Mouse (Mus musculus) MEL (cell line): ENCODE results near the gene Rtn3. TPM values are rescaled to one million over a fixed set of nuclear protein-coding genes. Genes with fewer than 3 reads are reported as not detected.

Source experiments
- DNase-seq: peaks from one replicate; pipeline ENCODE4 v3.0.0; 2011; ENCODE audit warnings: low read depth, low spot score
- H3K27ac ChIP-seq: 2 replicates; pipeline ENCODE4 v1.5.1; 2012; ENCODE audit warnings: low read depth, mild to moderate bottlenecking, control low read depth, low read length, moderate library complexity; ENCODE audit not compliant: control insufficient read depth
- H3K27me3 ChIP-seq, 2 experiments: fragments of 150-350 bp in 1 of 2; sonication (generic) in 1 of 2; 2 replicates each; pipeline ENCODE4 v1.6.1; 2012; ENCODE audit warnings: low read length in 2 of 2, mild to moderate bottlenecking in 2 of 2, improper control_type of control experiment in 1 of 2, moderate library complexity in 1 of 2; ENCODE audit not compliant: insufficient read depth in 2 of 2, control insufficient read depth in 1 of 2
- H3K36me3 ChIP-seq, 2 experiments: 2 replicates each; pipeline ENCODE4 v1.6.1; 2012 to 2014; ENCODE audit warnings: low read length in 2 of 2, improper control_type of control experiment in 1 of 2, inconsistent platforms in 1 of 2, mild to moderate bottlenecking in 1 of 2; ENCODE audit not compliant: insufficient read depth in 2 of 2, control insufficient read depth in 1 of 2
- H3K4me1 ChIP-seq, 2 experiments: fragments of 150-350 bp in 1 of 2; sonication (generic) in 1 of 2; 2 replicates each; pipeline ENCODE4 v1.6.1; 2012; ENCODE audit warnings: low read length in 2 of 2, improper control_type of control experiment in 1 of 2, mild to moderate bottlenecking in 1 of 2; ENCODE audit not compliant: insufficient read depth in 2 of 2, control insufficient read depth in 1 of 2
- H3K4me3 ChIP-seq, 2 experiments: fragments of 150-350 bp in 1 of 2; sonication (generic) in 1 of 2; 2 replicates each; pipeline ENCODE4 v1.5.1; 2012; ENCODE audit warnings: low read depth in 2 of 2, low read length in 2 of 2, mild to moderate bottlenecking in 2 of 2, moderate library complexity in 2 of 2, control low read depth in 1 of 2, improper control_type of control experiment in 1 of 2; ENCODE audit not compliant: control insufficient read depth in 1 of 2, insufficient read depth in 1 of 2
- H3K79me2 ChIP-seq: 2 replicates; pipeline ENCODE4 v1.6.1; 2012; ENCODE audit warnings: mild to moderate bottlenecking, low read length, moderate library complexity; ENCODE audit not compliant: control insufficient read depth, poor library complexity, insufficient read depth
- H3K9ac ChIP-seq: 2 replicates; pipeline ENCODE4 v1.6.1; 2012; ENCODE audit warnings: low read depth, mild to moderate bottlenecking, control low read depth, low read length, moderate library complexity; ENCODE audit not compliant: control insufficient read depth, poor library complexity, severe bottlenecking
- H3K9me3 ChIP-seq: fragments of 150-350 bp; sonication (generic); replicated peaks from 2 replicates; pipeline ENCODE4 v1.6.1; 2012; ENCODE audit warnings: mild to moderate bottlenecking, low read length, improper control_type of control experiment, moderate library complexity; ENCODE audit not compliant: insufficient read depth
- CHD1 ChIP-seq: IDR thresholded peaks from 2 replicates; pipeline ENCODE4 v1.6.1; 2012; ENCODE audit warnings: low read depth, mild to moderate bottlenecking, inconsistent platforms, low read length, improper control_type of control experiment
- CHD2 ChIP-seq: IDR thresholded peaks from 2 replicates; pipeline ENCODE4 v1.6.1; 2011; ENCODE audit warnings: low read length, improper control_type of control experiment
- CTCF ChIP-seq, 3 experiments: IDR thresholded peaks in 2 of 3; conservative IDR thresholded peaks in 1 of 3; 2 replicates each; pipeline ENCODE4 v1.5.1; 2011 to 2012; ENCODE audit warnings: low read length in 3 of 3, low read depth in 2 of 3, mild to moderate bottlenecking in 2 of 3, improper control_type of control experiment in 1 of 3, inconsistent platforms in 1 of 3, mixed read lengths in 1 of 3, moderate library complexity in 1 of 3; ENCODE audit not compliant: control insufficient read depth in 1 of 3, insufficient read depth in 1 of 3, poor library complexity in 1 of 3, severe bottlenecking in 1 of 3
- E2F4 ChIP-seq: IDR thresholded peaks from 2 replicates; pipeline ENCODE4 v1.6.1; 2011; ENCODE audit warnings: low read depth, low read length, improper control_type of control experiment, borderline replicate concordance
- EP300 ChIP-seq, 2 experiments: IDR thresholded peaks; 2 replicates each; pipeline ENCODE4 v1.6.1; 2011; ENCODE audit warnings: improper control_type of control experiment in 2 of 2, low read length in 2 of 2, low read depth in 1 of 2, mild to moderate bottlenecking in 1 of 2
- ETS1 ChIP-seq: IDR thresholded peaks from 2 replicates; pipeline ENCODE4 v1.6.1; 2012; ENCODE audit warnings: low read depth, mild to moderate bottlenecking, inconsistent platforms, low read length, improper control_type of control experiment, moderate library complexity
- MAX ChIP-seq: IDR thresholded peaks from 2 replicates; pipeline ENCODE4 v1.6.1; 2011; ENCODE audit warnings: low read length, improper control_type of control experiment
- MAZ ChIP-seq: IDR thresholded peaks from 2 replicates; pipeline ENCODE4 v1.6.1; 2012; ENCODE audit warnings: low read depth, mild to moderate bottlenecking, inconsistent platforms, low read length, improper control_type of control experiment
- MXI1 ChIP-seq: IDR thresholded peaks from 2 replicates; pipeline ENCODE4 v1.6.1; 2011; ENCODE audit warnings: mild to moderate bottlenecking, low read depth, low read length, improper control_type of control experiment
- MYB ChIP-seq: IDR thresholded peaks from 2 replicates; pipeline ENCODE4 v1.6.1; 2011; ENCODE audit warnings: mild to moderate bottlenecking, low read depth, low read length, improper control_type of control experiment
- MYC ChIP-seq: IDR thresholded peaks from 2 replicates; pipeline ENCODE4 v1.6.1; 2011; ENCODE audit warnings: low read depth, mild to moderate bottlenecking, low read length, improper control_type of control experiment, moderate library complexity
- NRF1 ChIP-seq: IDR thresholded peaks from 2 replicates; pipeline ENCODE4 v1.6.1; 2014; ENCODE audit warnings: low read depth, mild to moderate bottlenecking, inconsistent platforms, low read length, improper control_type of control experiment, moderate library complexity; ENCODE audit not compliant: poor library complexity, insufficient read depth, severe bottlenecking
- POLR2A ChIP-seq, 2 experiments: IDR thresholded peaks; 2 replicates each; pipeline ENCODE4 v1.6.1; 2011 to 2012; ENCODE audit warnings: low read length in 2 of 2, mild to moderate bottlenecking in 2 of 2, control low read depth in 1 of 2, improper control_type of control experiment in 1 of 2, low read depth in 1 of 2, moderate library complexity in 1 of 2; ENCODE audit not compliant: control insufficient read depth in 1 of 2, insufficient read depth in 1 of 2, poor library complexity in 1 of 2
- POLR2AphosphoS5 ChIP-seq: IDR thresholded peaks from 2 replicates; pipeline ENCODE4 v1.6.1; 2012; ENCODE audit warnings: low read depth, borderline replicate concordance, mild to moderate bottlenecking, inconsistent platforms, low read length, moderate library complexity, mixed read lengths
- RAD21 ChIP-seq: IDR thresholded peaks from 2 replicates; pipeline ENCODE4 v1.6.1; 2011; ENCODE audit warnings: mild to moderate bottlenecking, low read depth, low read length, improper control_type of control experiment
- RCOR1 ChIP-seq: IDR thresholded peaks from 2 replicates; pipeline ENCODE4 v1.6.1; 2012; ENCODE audit warnings: low read depth, mild to moderate bottlenecking, inconsistent platforms, low read length, improper control_type of control experiment
- SIN3A ChIP-seq: IDR thresholded peaks from 2 replicates; pipeline ENCODE4 v1.6.1; 2012; ENCODE audit warnings: low read length, improper control_type of control experiment, inconsistent platforms
- SMC3 ChIP-seq: IDR thresholded peaks from 2 replicates; pipeline ENCODE4 v1.6.1; 2011; ENCODE audit warnings: low read depth, low read length, improper control_type of control experiment
- TAL1 ChIP-seq: IDR thresholded peaks from 2 replicates; pipeline ENCODE4 v1.6.1; 2012; ENCODE audit warnings: mild to moderate bottlenecking, inconsistent platforms, low read length, moderate library complexity, mixed read lengths
- USF1 ChIP-seq: IDR thresholded peaks from 2 replicates; pipeline ENCODE4 v1.6.1; 2014; ENCODE audit warnings: low read depth, mild to moderate bottlenecking, inconsistent platforms, low read length, improper control_type of control experiment, moderate library complexity
- ZMIZ1 ChIP-seq: IDR thresholded peaks from 2 replicates; pipeline ENCODE4 v1.6.1; 2012; ENCODE audit warnings: low read depth, mild to moderate bottlenecking, inconsistent platforms, low read length, improper control_type of control experiment, moderate library complexity
- ZNF384 ChIP-seq: IDR thresholded peaks from 2 replicates; pipeline ENCODE4 v1.6.1; 2012; ENCODE audit warnings: low read depth, mild to moderate bottlenecking, inconsistent platforms, low read length, improper control_type of control experiment
- polyA plus RNA-seq, 2 experiments: library from polyadenylated mRNA; stranded (reverse) in 1 of 2; unstranded in 1 of 2; fragments of >175 nt in 1 of 2; fragments of >200 nt in 1 of 2; gene quantifications; 2 replicates each; pipeline versions ENCODE4 v1.2.1 to v1.2.4; 2012; ENCODE audit warnings: low replicate concordance in 2 of 2, low read depth in 1 of 2; ENCODE audit not compliant: insufficient read length in 2 of 2, insufficient read depth in 1 of 2, missing spikeins in 1 of 2
- total RNA-seq: library from RNA; depleted of rRNA; stranded (reverse); fragments of 300-350 nt; gene quantifications from 2 replicates; pipeline ENCODE4 v1.2.3, GENCODE M21; 2012

Gene Rtn3
- total and polyA plus RNA-seq, 3 experiments = 33.4 to 118 TPM; not detected in 1

DNA sequence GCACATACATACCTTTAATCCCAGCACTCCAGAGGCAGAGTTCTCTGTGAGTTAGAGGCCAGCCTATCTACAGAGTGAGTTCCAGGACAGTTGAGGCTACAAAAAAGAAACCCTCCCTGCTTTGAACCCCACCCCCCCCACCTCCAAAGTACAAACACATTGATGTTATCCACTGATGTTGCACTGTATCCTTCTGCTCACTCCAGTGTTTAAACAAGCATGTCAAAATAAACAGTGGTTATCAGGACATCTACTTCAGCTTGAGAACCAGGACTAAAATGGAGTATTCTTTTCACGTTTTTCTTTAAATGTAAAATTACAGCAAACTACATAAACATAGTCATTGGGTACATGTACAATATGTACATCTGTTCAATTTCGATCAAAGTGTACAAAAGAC, 38.0 kb downstream of the Rtn3 start:
- DNase-seq = no peak
- Histone ChIP-seq H3K9me3 (no peaks in the 10 kb centered on the region), H3K36me3 (no peaks in the 10 kb centered on the region; a peak in 2 of 4 replicates), H3K79me2 (0 out of 2 replicates have a peak, but pooled peaks cover 2% of the 10 kb centered on the region), H3K9ac (no peak overlapping the region), H3K4me1 (no peaks in the 10 kb centered on the region), H3K27ac (no peak overlapping the region), H3K4me3 (no peak overlapping the region), H3K27me3 (no peaks in the 10 kb centered on the region)
- TF ChIP-seq ZNF384 (no peak), MYB (no peak), E2F4 (no peak), RCOR1 (no peak), POLR2AphosphoS5 (no peak), CHD2 (no peak), ETS1 (no peak), SIN3A (no peak), MAZ (no peak), POLR2A (IDR thresholded peaks at IDR 0.05; ENCODE audit: control insufficient read depth in 1 of 2, insufficient read depth in 1 of 2, low read depth in 1 of 2, low read length in 2 of 2, poor library complexity in 1 of 2) (no peak), EP300 (IDR thresholded peaks at IDR 0.05; ENCODE audit: low read depth in 1 of 2, low read length in 2 of 2) (no peak), CHD1 (no peak), MAX (no peak), MXI1 (no peak), ZMIZ1 (no peak), TAL1 (no peak), NRF1 (no peak)

- TF ChIP-seq USF1 (no peak), RAD21 (peak; percentile 36), MYC (no peak), CTCF (IDR thresholded peaks at IDR 0.05 in 2 of 3, conservative IDR thresholded peaks at IDR 0.05 in 1 of 3; ENCODE audit: control insufficient read depth in 1 of 3, insufficient read depth in 1 of 3, low read depth in 2 of 3, low read length in 3 of 3, poor library complexity in 1 of 3, severe bottlenecking in 1 of 3) (peak in 2 of 3 experiments; percentile 61 to 67; a peak in 4 of 6 replicates), SMC3 (peak; percentile 57)
- H3K9ac ChIP-seq = no peak overlapping the region
Measured at GRCm38 (mm10) chr19:7441493-7441892, 41.6 kb downstream of the Rtn3 start.

More at GRCm38 (mm10) chr19:7441493-7441892, 41.6 kb downstream of the Rtn3 start:
- peaks cover 3 to 15% of the 10 kb centered on the region in 2 experiments for H3K4me1 ChIP-seq
- H3K27ac ChIP-seq = no peak overlapping the region
- H3K27me3 ChIP-seq = no peaks in the 10 kb centered on the region
- peak; percentile 74 for DNase-seq
- 0 out of 2 replicates have a peak, but pooled peaks cover 2% of the 10 kb centered on the region for H3K79me2 ChIP-seq
- H3K9me3 ChIP-seq = no peaks in the 10 kb centered on the region
- H3K36me3 ChIP-seq = peaks cover 0 to 14% of the 10 kb centered on the region in 2 experiments
- no peak overlapping the region for H3K4me3 ChIP-seq
